Mouse (Mus musculus) activated CD4-positive, CD25-positive, alpha-beta regulatory T cell, adult 9 weeks (primary cell): ENCODE measurements around the gene Ssu2. TPM values are rescaled to one million over a fixed set of nuclear protein-coding genes. Genes with fewer than 3 reads are reported as not detected.

Source experiments
- polyA plus RNA-seq: library from polyadenylated mRNA; unstranded; fragments of 100-300 nt; shearing (Covaris generic); gene quantifications from one replicate; pipeline ENCODE4 v1.2.1, GENCODE M21; 2017

The Ssu2 gene
- not detected for polyA plus RNA-seq

DNA sequence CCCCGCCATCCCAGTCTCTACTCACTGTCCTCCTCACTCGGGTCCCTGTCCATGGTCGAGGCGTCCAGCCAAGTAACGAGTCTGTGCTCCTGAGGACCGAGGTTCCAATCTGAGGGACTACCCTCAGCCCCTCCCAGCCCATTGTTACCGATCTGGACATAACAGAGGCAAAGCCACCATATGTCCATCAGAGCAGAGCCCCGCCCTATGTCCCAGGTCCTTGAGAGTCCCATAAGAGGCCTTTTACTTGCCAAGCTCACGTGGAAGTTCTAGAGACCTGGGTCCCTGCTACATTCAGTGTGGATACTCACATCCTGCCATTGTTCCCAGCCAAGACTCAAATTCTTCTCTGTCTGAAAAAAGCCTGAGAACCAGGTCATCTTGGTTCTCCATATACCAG lies at the start of gene Ssu2:
TSS of gene Ssu2 (minus strand) at position 77 of the 400 bp plus-strand sequence.

Other genes starting within 250 kb of the Ssu2 start
- gene Lmcd1, start 114.3 kb downstream of the Ssu2 start, polyA plus RNA-seq = not detected
- not detected for gene Cav3, start 71.5 kb upstream of the Ssu2 start, polyA plus RNA-seq
- gene Oxtr, start 101.9 kb upstream of the Ssu2 start, polyA plus RNA-seq = not detected